Mouse (Mus musculus) 3134 (cell line): ENCODE measurements around the gene Bex6.
"Not testable (repeated sequence)": the region's sequence is repeated elsewhere in the genome, so short reads cannot be mapped to it uniquely, and the experiment has no call there.

Experiments used
- DNase-seq: peaks from one replicate; pipeline ENCODE4 v3.0.0-alpha.2; 2011; ENCODE audit warnings: low spot score; ENCODE audit not compliant: insufficient read length; ENCODE audit errors: extremely low read depth

Gene Bex6

GRCm38 (mm10) chr16:32173401-32173800 lies 6.2 kb upstream of the Bex6 start:
- DNase-seq, result no peak

- DNase-seq, result no peak
Measured at GRCm38 (mm10) chr16:32174340-32175005, 5.2 kb upstream of the Bex6 start.

GRCm38 (mm10) chr16:32175029-32175428 lies 4.6 kb upstream of the Bex6 start:
- no peak for DNase-seq

- no peak for DNase-seq
Measured at GRCm38 (mm10) chr16:32176896-32177686, 2.5 kb upstream of the Bex6 start.

GRCm38 (mm10) chr16:32186056-32186455 lies 6.4 kb downstream of the Bex6 start:
- no peak for DNase-seq

GRCm38 (mm10) chr16:32189109-32189508 lies 9.5 kb downstream of the Bex6 start:
- peak; percentile 16 for DNase-seq

- no peak for DNase-seq
Measured at GRCm38 (mm10) chr16:32190011-32190441, 10.4 kb downstream of the Bex6 start.

GRCm38 (mm10) chr16:32200256-32201003 lies 20.8 kb downstream of the Bex6 start:
- DNase-seq, result no peak

- no peak for DNase-seq
Measured at GRCm38 (mm10) chr16:32201004-32201325, 21.3 kb downstream of the Bex6 start.

- DNase-seq, result peak; percentile 27
Measured at GRCm38 (mm10) chr16:32202681-32203080, 23.1 kb downstream of the Bex6 start.

- no peak for DNase-seq
Measured at GRCm38 (mm10) chr16:32204902-32205301, 25.3 kb downstream of the Bex6 start.

- DNase-seq, result no peak
Measured at GRCm38 (mm10) chr16:32214156-32214555, 34.5 kb downstream of the Bex6 start.

GRCm38 (mm10) chr16:32214804-32215576 lies 35.4 kb downstream of the Bex6 start:
- DNase-seq, result no peak

- DNase-seq, result no peak
Measured at GRCm38 (mm10) chr16:32221803-32222202, 42.2 kb downstream of the Bex6 start.

- no peak for DNase-seq
Measured at GRCm38 (mm10) chr16:32222399-32222798, 42.8 kb downstream of the Bex6 start.

- DNase-seq, result not testable (repeated sequence)
Measured at GRCm38 (mm10) chr16:32232050-32232449, 52.4 kb downstream of the Bex6 start.
